Mouse (Mus musculus): ENCODE data around the gene Klhl31. TPM values are rescaled to one million over a fixed set of nuclear protein-coding genes. Genes with fewer than 3 reads are reported as not detected.

The Klhl31 gene
- polyA plus RNA-seq (2015; fragmentation: Nextera tagmentation; extraction: Ambion mirVana) = 0.60 and 1.4 TPM in 2 replicates

- Histone ChIP-seq H3K4me2 (ENCODE audit: low read depth, low read length) (no peak within 1 kb of the TSS), H3K36me3 (ENCODE audit: control insufficient read depth, insufficient read depth) (no peaks in the 10 kb centered on the region), H3K4me3 (ENCODE audit: low read depth, low read length) (no peak within 1 kb of the TSS), H3K9me3 (replicated peaks; ENCODE audit: control insufficient read depth, low read length) (no peaks in the 10 kb centered on the region), H3K4me1 (ENCODE audit: control insufficient read depth, low read depth, low read length) (no peaks in the 10 kb centered on the region), H3K27ac (ENCODE audit: low read length) (no peak within 1 kb of the TSS), H3K27me3 (ENCODE audit: control insufficient read depth, insufficient read depth, low read depth, low read length) (no peaks in the 10 kb centered on the region), H3K9ac (ENCODE audit: low read depth, low read length) (no peak within 1 kb of the TSS)
- ATAC-seq (ENCODE audit: low read depth) = no peak
- 39% methylated on average over 10 of the region's 10 CpGs for WGBS (ENCODE audit: insufficient replicate concordance)
Observed at GRCm38 (mm10) chr9:77636450-77636951, at the start of gene Klhl31. Gene Klhl31 (plus strand): TSS chr9:77636500.

DNA sequence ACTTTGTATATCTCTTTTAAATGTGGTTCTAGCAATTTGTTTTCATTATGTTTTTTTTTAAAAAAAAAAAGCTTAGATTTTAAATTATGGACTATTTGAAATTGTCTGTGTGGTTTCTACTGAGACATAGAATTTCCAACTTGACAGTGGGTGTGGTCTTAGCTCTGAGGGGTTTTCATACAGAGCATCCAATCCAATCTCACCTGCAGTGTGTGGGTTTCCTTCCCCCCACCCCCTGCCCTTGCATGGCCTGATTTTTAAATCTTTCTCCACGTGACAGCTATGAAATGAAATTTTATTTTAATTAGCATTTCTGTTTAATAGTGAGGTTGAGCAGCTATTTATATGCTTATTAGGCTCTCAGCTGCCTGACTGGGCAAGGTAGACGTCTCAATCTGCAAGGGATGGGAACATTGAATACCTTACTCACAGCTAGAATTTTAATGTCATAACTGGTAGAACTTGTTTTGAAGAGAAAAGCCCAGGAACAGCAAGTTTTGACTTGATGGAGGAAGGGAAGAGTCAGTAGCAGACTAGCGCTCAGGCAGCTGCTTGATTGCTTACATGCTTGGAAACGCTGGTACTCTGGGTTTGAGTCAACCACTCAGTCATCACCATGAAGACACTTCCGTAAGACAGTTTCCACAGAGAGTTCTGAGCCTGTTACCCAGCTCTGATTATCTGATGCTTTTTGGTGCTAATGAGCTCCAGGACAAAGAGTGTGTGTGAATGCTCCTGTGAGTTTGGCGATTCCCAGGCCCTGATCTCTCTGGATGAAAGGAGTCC, 49.3 kb upstream of the Klhl31 start:
- H3K27ac ChIP-seq (ENCODE audit: low read length) = no peak overlapping the region
- no peaks in the 10 kb centered on the region for H3K36me3 ChIP-seq (ENCODE audit: control insufficient read depth, insufficient read depth)
- no peak for ATAC-seq (ENCODE audit: low read depth)
- H3K27me3 ChIP-seq (ENCODE audit: control insufficient read depth, insufficient read depth, low read depth, low read length) = no peaks in the 10 kb centered on the region
- no peak overlapping the region for H3K9ac ChIP-seq (ENCODE audit: low read depth, low read length)
- H3K9me3 ChIP-seq (replicated peaks; ENCODE audit: control insufficient read depth, low read length) = no peaks in the 10 kb centered on the region
- no peaks in the 10 kb centered on the region for H3K4me1 ChIP-seq (ENCODE audit: control insufficient read depth, low read depth, low read length)
- no peak overlapping the region for H3K4me3 ChIP-seq (ENCODE audit: low read depth, low read length)
- no peak overlapping the region for H3K4me2 ChIP-seq (ENCODE audit: low read depth, low read length)
- WGBS (ENCODE audit: insufficient replicate concordance) = 58% methylated on average over 6 of the region's 6 CpGs

GRCm38 (mm10) chr9:77587616-77588015, 48.7 kb upstream of the Klhl31 start:
- no peaks in the 10 kb centered on the region for H3K27me3 ChIP-seq (ENCODE audit: control insufficient read depth, insufficient read depth, low read depth, low read length)
- no peaks in the 10 kb centered on the region for H3K36me3 ChIP-seq (ENCODE audit: control insufficient read depth, insufficient read depth)
- H3K4me3 ChIP-seq (ENCODE audit: low read depth, low read length) = no peak overlapping the region
- no peaks in the 10 kb centered on the region for H3K4me1 ChIP-seq (ENCODE audit: control insufficient read depth, low read depth, low read length)
- ATAC-seq (ENCODE audit: low read depth) = no peak
- H3K9me3 ChIP-seq (replicated peaks; ENCODE audit: control insufficient read depth, low read length) = no peaks in the 10 kb centered on the region
- H3K9ac ChIP-seq (ENCODE audit: low read depth, low read length) = no peak overlapping the region
- H3K4me2 ChIP-seq (ENCODE audit: low read depth, low read length) = no peak overlapping the region
- WGBS (ENCODE audit: insufficient replicate concordance) = 67% methylated on average over 7 of the region's 7 CpGs
- H3K27ac ChIP-seq (ENCODE audit: low read length) = no peak overlapping the region

- H3K36me3 ChIP-seq (ENCODE audit: control insufficient read depth, insufficient read depth) = no peaks in the 10 kb centered on the region
- no peaks in the 10 kb centered on the region for H3K27me3 ChIP-seq (ENCODE audit: control insufficient read depth, insufficient read depth, low read depth, low read length)
- ATAC-seq (ENCODE audit: low read depth) = no peak
- no peak overlapping the region for H3K27ac ChIP-seq (ENCODE audit: low read length)
- no peak overlapping the region for H3K4me2 ChIP-seq (ENCODE audit: low read depth, low read length)
- WGBS (ENCODE audit: insufficient replicate concordance) = 25% methylated on average over 2 of the region's 2 CpGs
- H3K9me3 ChIP-seq (replicated peaks; ENCODE audit: control insufficient read depth, low read length) = no peaks in the 10 kb centered on the region
- no peak overlapping the region for H3K4me3 ChIP-seq (ENCODE audit: low read depth, low read length)
- H3K9ac ChIP-seq (ENCODE audit: low read depth, low read length) = no peak overlapping the region
- no peaks in the 10 kb centered on the region for H3K4me1 ChIP-seq (ENCODE audit: control insufficient read depth, low read depth, low read length)
Observed at GRCm38 (mm10) chr9:77589496-77589895, 46.8 kb upstream of the Klhl31 start.

GRCm38 (mm10) chr9:77592423-77592822, 43.9 kb upstream of the Klhl31 start:
- H3K4me2 ChIP-seq (ENCODE audit: low read depth, low read length) = no peak overlapping the region
- H3K27ac ChIP-seq (ENCODE audit: low read length) = no peak overlapping the region
- H3K4me1 ChIP-seq (ENCODE audit: control insufficient read depth, low read depth, low read length) = no peaks in the 10 kb centered on the region
- H3K27me3 ChIP-seq (ENCODE audit: control insufficient read depth, insufficient read depth, low read depth, low read length) = no peaks in the 10 kb centered on the region
- H3K9me3 ChIP-seq (replicated peaks; ENCODE audit: control insufficient read depth, low read length) = no peaks in the 10 kb centered on the region
- H3K4me3 ChIP-seq (ENCODE audit: low read depth, low read length) = no peak overlapping the region
- 35% methylated on average over 4 of the region's 4 CpGs for WGBS (ENCODE audit: insufficient replicate concordance)
- H3K36me3 ChIP-seq (ENCODE audit: control insufficient read depth, insufficient read depth) = no peaks in the 10 kb centered on the region
- ATAC-seq (ENCODE audit: low read depth) = no peak
- no peak overlapping the region for H3K9ac ChIP-seq (ENCODE audit: low read depth, low read length)

DNA sequence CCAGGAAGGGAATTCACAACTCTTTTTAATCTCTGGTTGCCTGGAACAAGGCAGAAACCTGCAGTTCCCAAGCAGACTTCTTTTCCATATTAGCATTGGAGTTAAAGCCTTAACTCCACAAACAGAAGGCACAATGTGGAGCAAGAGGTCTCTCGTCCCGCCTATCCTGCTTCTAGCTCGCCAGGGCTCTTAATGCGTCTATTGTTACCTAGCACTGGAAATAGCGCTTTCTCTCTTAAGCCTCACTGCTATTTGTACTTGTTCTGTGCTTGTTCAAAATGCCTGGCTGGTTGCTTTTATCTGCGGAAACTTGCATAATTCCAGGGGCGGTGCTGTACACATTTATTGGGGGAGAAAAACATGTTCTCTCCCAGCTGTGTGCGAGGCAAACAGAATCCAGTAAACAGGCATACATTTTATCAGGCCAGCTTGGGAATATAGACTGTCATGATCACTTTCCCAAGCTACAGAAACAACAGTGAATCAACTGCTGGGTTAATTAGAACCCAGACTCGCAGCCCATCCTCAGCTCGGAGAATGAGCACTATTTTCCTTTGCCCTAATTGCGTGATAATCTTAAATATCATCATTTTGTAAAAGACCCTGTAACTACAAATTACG, 41.2 kb upstream of the Klhl31 start:
- H3K27ac ChIP-seq (ENCODE audit: low read length) = no peak overlapping the region
- WGBS (ENCODE audit: insufficient replicate concordance) = 63% methylated on average over 12 of the region's 12 CpGs

DNA sequence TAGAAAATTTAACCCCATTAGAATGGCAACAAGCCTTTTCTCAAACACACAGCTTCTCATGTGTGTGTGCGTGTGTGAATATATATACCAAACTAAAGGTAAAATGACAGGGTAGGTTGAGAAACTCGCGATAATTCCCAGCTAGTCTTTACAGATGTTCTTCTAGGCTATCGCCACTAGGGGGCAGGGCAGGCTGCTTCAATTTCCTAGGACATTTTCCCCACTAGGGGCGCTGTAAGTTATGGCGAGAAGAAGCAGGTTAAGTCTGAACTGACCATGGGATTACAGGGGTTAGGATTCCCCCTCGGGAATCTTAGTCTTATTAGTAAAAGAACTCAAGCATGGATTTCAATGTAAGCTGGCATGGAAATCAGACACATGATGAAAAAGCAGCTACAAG, 39.9 kb upstream of the Klhl31 start:
- no peak for ATAC-seq (ENCODE audit: low read depth)
- no peak overlapping the region for H3K4me2 ChIP-seq (ENCODE audit: low read depth, low read length)
- H3K9me3 ChIP-seq (replicated peaks; ENCODE audit: control insufficient read depth, low read length) = no peaks in the 10 kb centered on the region
- H3K9ac ChIP-seq (ENCODE audit: low read depth, low read length) = no peak overlapping the region
- H3K4me3 ChIP-seq (ENCODE audit: low read depth, low read length) = no peak overlapping the region
- H3K27me3 ChIP-seq (ENCODE audit: control insufficient read depth, insufficient read depth, low read depth, low read length) = no peaks in the 10 kb centered on the region
- H3K27ac ChIP-seq (ENCODE audit: low read length) = no peak overlapping the region
- 16% methylated on average over 7 of the region's 7 CpGs for WGBS (ENCODE audit: insufficient replicate concordance)
- no peaks in the 10 kb centered on the region for H3K36me3 ChIP-seq (ENCODE audit: control insufficient read depth, insufficient read depth)
- no peaks in the 10 kb centered on the region for H3K4me1 ChIP-seq (ENCODE audit: control insufficient read depth, low read depth, low read length)

More for the DNA sequence above, 41.2 kb upstream of the Klhl31 start:
- no peaks in the 10 kb centered on the region for H3K36me3 ChIP-seq (ENCODE audit: control insufficient read depth, insufficient read depth)
- H3K9ac ChIP-seq (ENCODE audit: low read depth, low read length) = no peak overlapping the region
- H3K4me2 ChIP-seq (ENCODE audit: low read depth, low read length) = no peak overlapping the region
- no peaks in the 10 kb centered on the region for H3K9me3 ChIP-seq (replicated peaks; ENCODE audit: control insufficient read depth, low read length)
- no peaks in the 10 kb centered on the region for H3K4me1 ChIP-seq (ENCODE audit: control insufficient read depth, low read depth, low read length)
- H3K4me3 ChIP-seq (ENCODE audit: low read depth, low read length) = no peak overlapping the region
- ATAC-seq (ENCODE audit: low read depth) = no peak
- H3K27me3 ChIP-seq (ENCODE audit: control insufficient read depth, insufficient read depth, low read depth, low read length) = no peaks in the 10 kb centered on the region

DNA sequence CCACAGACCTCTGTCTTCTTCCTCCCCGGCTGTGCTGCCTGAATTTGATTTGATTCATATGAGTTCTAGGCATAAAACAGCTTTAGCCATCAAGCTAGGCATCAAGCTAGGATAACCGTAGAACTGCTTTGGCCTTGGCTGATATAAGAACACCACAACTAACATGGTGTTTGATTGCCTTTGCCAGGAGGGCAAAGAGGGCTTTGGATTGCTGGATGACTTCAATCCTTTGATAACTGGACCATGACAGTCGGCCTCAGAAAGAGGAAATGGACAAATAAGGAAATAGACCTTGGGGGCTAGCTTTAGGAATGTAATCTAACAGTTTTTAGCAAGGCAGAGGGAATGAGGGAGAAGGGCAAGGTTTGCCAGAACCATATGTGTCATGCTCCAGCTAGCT, 37.7 kb upstream of the Klhl31 start:
- Histone ChIP-seq H3K4me1 (ENCODE audit: control insufficient read depth, low read depth, low read length) (no peaks in the 10 kb centered on the region), H3K27me3 (ENCODE audit: control insufficient read depth, insufficient read depth, low read depth, low read length) (no peaks in the 10 kb centered on the region), H3K27ac (ENCODE audit: low read length) (no peak overlapping the region), H3K36me3 (ENCODE audit: control insufficient read depth, insufficient read depth) (no peaks in the 10 kb centered on the region), H3K9me3 (replicated peaks; ENCODE audit: control insufficient read depth, low read length) (no peaks in the 10 kb centered on the region), H3K9ac (ENCODE audit: low read depth, low read length) (no peak overlapping the region), H3K4me2 (ENCODE audit: low read depth, low read length) (no peak overlapping the region), H3K4me3 (ENCODE audit: low read depth, low read length) (no peak overlapping the region)
- ATAC-seq (ENCODE audit: low read depth) = no peak
- 34% methylated on average over 3 of the region's 3 CpGs for WGBS (ENCODE audit: insufficient replicate concordance)
